Mouse (Mus musculus) testis, adult 2 months (tissue): ENCODE measurements around the gene B4galnt2. TPM values are rescaled to one million over a fixed set of nuclear protein-coding genes. Genes with fewer than 3 reads are reported as not detected.

Experiments used
- H3K27ac ChIP-seq: fragments of 200-500 bp; 2 replicates; pipeline ENCODE4 v1.5.1; 2012; ENCODE audit warnings: low read depth, low read length; ENCODE audit not compliant: control insufficient read depth, insufficient read depth
- H3K27me3 ChIP-seq: fragments of 200-500 bp; 2 replicates; pipeline ENCODE4 v1.6.1; 2012; ENCODE audit warnings: mild to moderate bottlenecking, low read length, moderate library complexity; ENCODE audit not compliant: control insufficient read depth, insufficient read depth
- H3K36me3 ChIP-seq: fragments of 200-500 bp; 2 replicates; pipeline ENCODE4 v1.6.1; 2012; ENCODE audit warnings: mild to moderate bottlenecking, low read length; ENCODE audit not compliant: control insufficient read depth, insufficient read depth
- H3K4me1 ChIP-seq: fragments of 200-500 bp; 2 replicates; pipeline ENCODE4 v1.6.1; 2012; ENCODE audit warnings: low read length; ENCODE audit not compliant: control insufficient read depth, insufficient read depth
- H3K4me3 ChIP-seq: fragments of 200-500 bp; 2 replicates; pipeline ENCODE4 v1.5.1; 2012; ENCODE audit warnings: low read depth, mild to moderate bottlenecking, low read length, moderate library complexity, mixed read lengths; ENCODE audit not compliant: control insufficient read depth
- CTCF ChIP-seq: fragments of 200-500 bp; IDR thresholded peaks from 2 replicates; pipeline ENCODE4 v1.5.1; 2012; ENCODE audit warnings: low read depth, mild to moderate bottlenecking, inconsistent platforms, low read length, moderate library complexity; ENCODE audit not compliant: control insufficient read depth, insufficient read depth, insufficient replicate concordance
- POLR2A ChIP-seq: fragments of 200-500 bp; IDR thresholded peaks from 2 replicates; pipeline ENCODE4 v1.6.1; 2012; ENCODE audit warnings: low read depth, mild to moderate bottlenecking, inconsistent platforms, low read length, moderate library complexity; ENCODE audit not compliant: control insufficient read depth
- polyA plus RNA-seq: library from polyadenylated mRNA; depleted of rRNA; stranded (reverse); fragments of >200 nt; gene quantifications from 2 replicates; pipeline ENCODE4 v1.2.3, GENCODE M21; 2012

The B4galnt2 gene
- polyA plus RNA-seq, 1 experiment = 0.35 TPM

DNA sequence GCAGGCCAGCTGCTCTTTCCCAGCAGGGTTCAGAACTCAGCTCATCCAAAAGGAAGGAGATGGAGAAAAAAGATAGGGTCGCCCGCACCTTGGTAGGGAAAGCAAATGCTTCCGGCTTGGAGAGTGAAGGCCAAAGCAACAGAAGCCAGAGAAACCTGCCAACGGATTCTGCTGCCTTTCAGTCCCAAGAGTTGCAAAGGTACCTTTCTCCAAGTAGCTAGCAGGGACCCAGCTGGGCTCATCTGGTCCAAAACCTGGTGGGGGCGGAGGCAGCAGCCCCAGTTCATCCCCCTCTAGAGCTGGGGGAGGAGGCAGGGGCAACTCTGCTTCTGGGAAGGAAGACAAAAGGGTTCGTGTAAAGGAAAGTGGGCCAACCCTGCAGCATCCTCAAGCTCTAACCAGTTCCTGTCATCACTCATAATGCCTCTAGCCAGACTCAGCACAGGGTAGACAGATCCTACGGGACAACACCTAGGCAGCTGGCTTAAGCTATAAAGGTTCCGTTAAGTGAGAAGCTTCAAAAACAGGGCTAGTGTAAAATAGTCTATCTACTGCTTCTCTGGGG is 81.6 kb downstream of the B4galnt2 start:
- TF ChIP-seq POLR2A = no peak
- H3K27me3 ChIP-seq = no peaks in the 10 kb centered on the region
- H3K4me3 ChIP-seq = no peak overlapping the region
- H3K27ac ChIP-seq = no peak overlapping the region
- no peaks in the 10 kb centered on the region for H3K36me3 ChIP-seq
- peaks cover 9% of the 10 kb centered on the region for H3K4me1 ChIP-seq

DNA sequence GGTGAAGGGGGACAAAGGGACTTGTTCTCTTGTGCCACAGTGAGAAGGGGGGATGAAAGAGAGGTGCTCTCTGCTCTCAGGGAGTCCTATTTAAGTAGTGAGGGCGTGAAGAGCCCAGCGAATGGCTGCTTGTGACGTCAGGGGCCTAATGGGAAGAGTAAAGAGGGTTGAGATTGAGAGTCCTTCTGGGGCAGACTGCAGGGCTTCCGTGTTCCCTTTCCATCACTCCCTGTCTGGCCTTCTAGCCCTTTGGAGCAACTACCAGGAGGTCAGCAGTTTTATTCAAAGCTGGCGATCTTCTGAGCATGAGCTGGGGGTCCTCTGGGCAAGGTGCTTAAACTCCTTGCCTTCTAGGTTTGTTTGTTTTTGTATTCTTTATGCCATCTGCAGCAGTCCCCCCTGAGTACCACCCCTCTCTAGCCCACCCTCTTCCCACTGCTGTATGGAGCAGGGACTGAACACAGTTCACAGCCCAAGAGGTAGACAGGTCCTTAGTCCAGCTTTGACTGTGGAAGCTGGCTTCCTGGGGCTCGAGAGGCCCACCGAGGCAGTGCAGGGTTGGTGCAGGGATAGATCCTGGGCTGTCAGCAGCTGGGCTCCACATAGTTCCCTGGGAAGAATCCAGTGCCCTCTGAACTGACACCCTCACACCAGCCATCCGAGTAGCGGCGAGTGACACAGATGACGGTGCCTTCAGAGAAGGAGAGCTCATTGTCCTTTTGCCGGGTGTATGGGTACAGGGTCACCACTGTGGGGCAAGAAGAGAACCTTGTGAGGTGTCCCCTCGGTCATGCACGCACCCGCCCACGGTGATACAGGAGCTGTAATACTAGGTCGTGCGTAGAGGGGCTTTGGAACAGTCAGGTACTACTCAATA is 82.3 kb downstream of the B4galnt2 start:
- TF ChIP-seq POLR2A (no peak), CTCF (no peak)
- H3K27me3 ChIP-seq = no peaks in the 10 kb centered on the region
- peaks cover 9% of the 10 kb centered on the region for H3K4me1 ChIP-seq
- no peak overlapping the region for H3K27ac ChIP-seq
- no peak overlapping the region for H3K4me3 ChIP-seq
- no peaks in the 10 kb centered on the region for H3K36me3 ChIP-seq

DNA sequence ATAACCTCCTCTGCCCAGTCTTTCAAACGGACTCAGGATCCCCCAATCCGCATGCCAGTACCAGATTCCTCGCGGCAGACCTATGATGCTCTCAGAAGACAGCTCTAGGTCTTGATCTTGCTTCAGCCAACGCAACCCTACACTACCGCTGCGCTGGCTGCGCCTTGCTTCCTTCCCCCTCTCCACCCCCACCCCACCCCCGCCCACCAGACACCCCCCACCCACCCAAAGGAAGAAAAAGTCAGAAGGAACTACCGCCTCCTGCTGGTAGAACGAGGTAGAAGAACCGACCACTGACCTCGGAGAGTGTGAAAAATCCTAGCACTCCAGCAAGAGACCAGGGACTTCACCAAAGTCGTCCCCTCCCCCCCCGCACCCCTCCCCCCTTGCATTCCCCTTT is 83.0 kb downstream of the B4galnt2 start:
- Histone ChIP-seq H3K36me3 (no peaks in the 10 kb centered on the region), H3K27me3 (no peaks in the 10 kb centered on the region), H3K4me1 (peaks cover 9% of the 10 kb centered on the region), H3K4me3 (no peak overlapping the region), H3K27ac (no peak overlapping the region)
- TF ChIP-seq POLR2A (no peak), CTCF (no peak)

DNA sequence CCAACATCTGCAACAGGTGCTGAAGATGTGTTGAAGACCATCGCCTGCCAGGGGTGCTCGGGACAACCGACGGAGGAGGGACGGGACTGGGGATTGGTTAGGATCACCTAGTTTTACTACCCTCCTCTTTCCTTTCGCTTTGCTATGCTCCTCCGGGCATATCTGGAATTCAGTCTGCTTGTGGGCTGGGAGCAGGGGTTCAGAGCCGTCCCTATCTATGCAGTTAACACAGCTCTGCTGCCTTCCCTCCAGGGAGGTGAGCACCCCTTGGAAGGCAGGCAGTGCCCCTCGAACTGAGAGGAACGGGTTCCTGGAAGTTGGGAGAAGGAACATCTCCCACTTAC is 83.4 kb downstream of the B4galnt2 start:
- H3K27me3 ChIP-seq = no peaks in the 10 kb centered on the region
- H3K27ac ChIP-seq = no peak overlapping the region
- H3K36me3 ChIP-seq = no peaks in the 10 kb centered on the region
- peak overlapping the region; percentile 10; the same call in 1 of the 2 replicates for H3K4me3 ChIP-seq
- TF ChIP-seq POLR2A = no peak
- TF ChIP-seq CTCF = no peak
- peaks cover 9% of the 10 kb centered on the region for H3K4me1 ChIP-seq

DNA sequence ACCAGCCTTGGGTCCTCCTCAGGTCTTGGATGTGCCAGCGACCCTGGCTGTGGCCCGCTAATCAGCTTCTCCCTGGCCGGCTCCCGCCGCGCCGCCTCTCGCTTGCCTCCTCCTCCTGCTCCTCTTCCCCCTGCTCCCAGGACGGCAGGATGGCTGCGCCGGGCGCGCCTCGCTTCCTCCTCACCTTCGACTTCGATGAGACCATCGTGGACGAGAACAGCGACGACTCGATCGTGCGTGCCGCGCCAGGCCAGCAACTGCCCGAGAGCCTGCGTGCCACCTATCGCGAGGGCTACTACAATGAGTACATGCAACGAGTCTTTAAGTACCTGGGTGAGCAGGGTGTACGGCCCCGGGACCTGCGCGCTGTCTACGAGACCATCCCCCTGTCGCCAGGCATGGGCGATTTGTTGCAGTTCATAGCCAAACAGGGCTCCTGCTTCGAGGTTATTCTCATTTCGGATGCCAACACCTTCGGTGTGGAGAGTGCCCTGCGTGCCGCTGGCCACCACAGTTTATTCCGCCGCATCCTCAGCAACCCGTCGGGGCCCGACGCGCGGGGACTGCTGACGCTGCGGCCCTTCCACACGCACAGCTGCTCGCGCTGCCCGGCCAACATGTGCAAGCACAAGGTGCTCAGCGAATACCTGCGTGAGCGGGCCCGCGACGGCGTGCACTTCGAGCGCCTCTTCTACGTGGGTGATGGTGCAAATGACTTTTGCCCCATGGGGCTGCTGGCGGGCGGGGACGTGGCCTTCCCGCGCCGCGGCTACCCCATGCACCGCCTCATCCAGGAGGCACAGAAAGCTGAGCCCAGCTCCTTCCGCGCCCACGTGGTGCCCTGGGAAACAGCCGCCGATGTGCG is 84.0 kb downstream of the B4galnt2 start:
- H3K4me1 ChIP-seq = peaks cover 9% of the 10 kb centered on the region
- no peak overlapping the region for H3K27ac ChIP-seq

DNA sequence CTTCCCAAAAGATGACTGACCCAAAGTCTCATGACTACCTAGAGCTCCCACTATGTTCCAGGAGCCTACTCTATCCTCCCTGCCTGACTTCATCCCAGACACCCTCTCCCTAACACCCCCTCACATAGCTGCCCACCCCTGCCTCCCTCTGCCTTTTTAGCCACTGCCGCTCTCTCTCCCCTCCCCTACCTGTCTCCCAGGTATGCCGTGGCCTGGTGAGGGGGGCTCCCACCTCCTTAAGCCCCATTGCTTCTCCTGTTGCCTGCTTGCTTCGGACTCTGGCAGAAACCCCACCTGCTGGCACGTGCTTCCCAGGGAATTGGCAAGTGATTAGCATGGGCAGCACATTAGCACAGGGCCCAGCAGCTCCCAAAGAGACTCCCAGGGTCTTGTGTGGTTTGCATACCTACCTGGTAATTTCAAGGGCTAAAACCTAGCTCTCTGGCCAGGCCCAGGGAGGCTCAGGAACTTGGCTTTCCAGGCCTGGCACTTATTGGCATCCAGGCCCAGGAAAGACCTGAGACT is 85.1 kb downstream of the B4galnt2 start:
- TF ChIP-seq POLR2A (no peak), CTCF (no peak)
- Histone ChIP-seq H3K27me3 (no peaks in the 10 kb centered on the region; the same call in 1 of the 2 replicates), H3K36me3 (no peaks in the 10 kb centered on the region), H3K27ac (no peak overlapping the region), H3K4me3 (no peak overlapping the region), H3K4me1 (peaks cover 15% of the 10 kb centered on the region)

More for the DNA sequence above, 84.0 kb downstream of the B4galnt2 start:
- no peaks in the 10 kb centered on the region for H3K27me3 ChIP-seq
- no peaks in the 10 kb centered on the region for H3K36me3 ChIP-seq
- TF ChIP-seq CTCF = no peak
- TF ChIP-seq POLR2A = no peak
- H3K4me3 ChIP-seq = peak overlapping the region; percentile 10
